Mouse (Mus musculus) spleen, adult 2 months (tissue): Measurements from ENCODE around the gene Pqlc2. TPM values are rescaled to one million over a fixed set of nuclear protein-coding genes. Genes with fewer than 3 reads are reported as not detected.
A peak's percentile ranks its signal among the peaks of the same experiment; 100 is the strongest.

ENCODE experiments used
- DNase-seq, 2 experiments: peaks; one replicate each; pipeline versions ENCODE4 v3.0.0 to v3.0.0-alpha.2; 2012 to 2021; ENCODE audit warnings: low spot score in 2 of 2, low read depth in 1 of 2
- H3K27ac ChIP-seq: fragments of 200-500 bp; 2 replicates; pipeline ENCODE4 v1.5.1; 2012; ENCODE audit warnings: low read length, inconsistent platforms; ENCODE audit not compliant: insufficient read depth
- H3K27me3 ChIP-seq: fragments of 200-500 bp; 2 replicates; pipeline ENCODE4 v1.6.1; 2012; ENCODE audit warnings: mild to moderate bottlenecking, moderate library complexity, low read length, inconsistent platforms; ENCODE audit not compliant: control insufficient read depth, insufficient read depth
- H3K36me3 ChIP-seq: fragments of 200-500 bp; 2 replicates; pipeline ENCODE4 v1.6.1; 2012; ENCODE audit warnings: mild to moderate bottlenecking, low read length, inconsistent platforms; ENCODE audit not compliant: control insufficient read depth, insufficient read depth
- H3K4me1 ChIP-seq: fragments of 200-500 bp; 2 replicates; pipeline ENCODE4 v1.6.1; 2011; ENCODE audit warnings: inconsistent platforms; ENCODE audit not compliant: control insufficient read depth, insufficient read depth, insufficient read length
- H3K4me3 ChIP-seq: fragments of 200-500 bp; 2 replicates; pipeline ENCODE4 v1.5.1; 2011; ENCODE audit warnings: mild to moderate bottlenecking, inconsistent platforms; ENCODE audit not compliant: insufficient read depth, insufficient read length; ENCODE audit errors: extremely low read depth
- CTCF ChIP-seq: fragments of 200-500 bp; IDR thresholded peaks from 2 replicates; pipeline ENCODE4 v1.5.1; 2011; ENCODE audit warnings: mild to moderate bottlenecking, inconsistent platforms; ENCODE audit not compliant: insufficient read depth, insufficient read length, insufficient replicate concordance; ENCODE audit errors: extremely low read depth
- POLR2A ChIP-seq: fragments of 200-500 bp; IDR thresholded peaks from 2 replicates; pipeline ENCODE4 v1.6.1; 2011; ENCODE audit warnings: low read depth, low read length, inconsistent platforms
- WGBS: fragments of 180-500 bp; shearing (Covaris S2); methylation state at CpG from one replicate; pipeline ENCODE4 v1.1.7; 2018; 5-methylcytosine and 5-hydroxymethylcytosine counted together
- polyA plus RNA-seq: library from polyadenylated mRNA; depleted of rRNA; stranded (reverse); fragments of >200 nt; gene quantifications from 2 replicates; pipeline ENCODE4 v1.2.3, GENCODE M21; 2012

Gene Pqlc2
- polyA plus RNA-seq, 1 experiment, result 48.3 TPM

GRCm38 (mm10) chr4:139341556-139342233, 31.2 kb upstream of the Pqlc2 start:
- DNase-seq, result no peak
- 84% methylated on average over 7 of the region's 7 CpGs for WGBS
- TF ChIP-seq CTCF (no peak), POLR2A (no peak)
- Histone ChIP-seq H3K4me1 (no peaks in the 10 kb centered on the region), H3K36me3 (peaks cover 2% of the 10 kb centered on the region; the same call in 1 of the 2 replicates), H3K27ac (no peak overlapping the region), H3K27me3 (no peaks in the 10 kb centered on the region), H3K4me3 (no peak overlapping the region)

GRCm38 (mm10) chr4:139340835-139341234, 30.3 kb upstream of the Pqlc2 start:
- no peaks in the 10 kb centered on the region for H3K27me3 ChIP-seq
- no peaks in the 10 kb centered on the region for H3K4me1 ChIP-seq
- no peaks in the 10 kb centered on the region for H3K36me3 ChIP-seq
- no peak overlapping the region for H3K27ac ChIP-seq
- 62% methylated on average over 4 of the region's 4 CpGs for WGBS
- H3K4me3 ChIP-seq, result no peak overlapping the region
- TF ChIP-seq POLR2A, result no peak
- TF ChIP-seq CTCF, result no peak
- DNase-seq, result no peak

- no peak for DNase-seq
- no peak for TF ChIP-seq CTCF
- no peak for TF ChIP-seq POLR2A
- Histone ChIP-seq H3K4me1 (no peaks in the 10 kb centered on the region), H3K27ac (no peak overlapping the region), H3K36me3 (no peaks in the 10 kb centered on the region), H3K4me3 (no peak overlapping the region), H3K27me3 (no peaks in the 10 kb centered on the region)
- WGBS, result 70% methylated on average over 33 of the region's 33 CpGs
Observed at GRCm38 (mm10) chr4:139338145-139338544, 27.6 kb upstream of the Pqlc2 start.

- peak overlapping the region; percentile 20; the same call in 1 of the 2 replicates for H3K4me3 ChIP-seq
- no peaks in the 10 kb centered on the region for H3K27me3 ChIP-seq
- H3K27ac ChIP-seq, result no peak overlapping the region
- peak; percentile 67 to 75 for DNase-seq
- WGBS, result 24% methylated on average over 24 of the region's 24 CpGs
- H3K4me1 ChIP-seq, result no peaks in the 10 kb centered on the region
- TF ChIP-seq POLR2A, result no peak
- TF ChIP-seq CTCF, result peak; percentile 87
- no peaks in the 10 kb centered on the region for H3K36me3 ChIP-seq
Observed at GRCm38 (mm10) chr4:139336822-139337483, 26.4 kb upstream of the Pqlc2 start.

- WGBS, result 78% methylated on average over 7 of the region's 7 CpGs
- no peaks in the 10 kb centered on the region for H3K36me3 ChIP-seq
- no peak overlapping the region for H3K4me3 ChIP-seq
- H3K27me3 ChIP-seq, result no peaks in the 10 kb centered on the region
- no peak for TF ChIP-seq POLR2A
- TF ChIP-seq CTCF, result no peak
- H3K27ac ChIP-seq, result no peak overlapping the region
- no peak for DNase-seq
- H3K4me1 ChIP-seq, result no peaks in the 10 kb centered on the region
Observed at GRCm38 (mm10) chr4:139335507-139335906, 25.0 kb upstream of the Pqlc2 start.

GRCm38 (mm10) chr4:139334631-139335295, 24.3 kb upstream of the Pqlc2 start:
- no peaks in the 10 kb centered on the region for H3K36me3 ChIP-seq
- no peaks in the 10 kb centered on the region for H3K4me1 ChIP-seq
- DNase-seq, result no peak
- no peaks in the 10 kb centered on the region for H3K27me3 ChIP-seq
- WGBS, result 62% methylated on average over 8 of the region's 9 CpGs
- H3K4me3 ChIP-seq, result no peak overlapping the region
- TF ChIP-seq POLR2A (no peak), CTCF (no peak)
- no peak overlapping the region for H3K27ac ChIP-seq
